Mouse (Mus musculus): ENCODE results near the gene Acsbg1. TPM values are rescaled to one million over a fixed set of nuclear protein-coding genes. Genes with fewer than 3 reads are reported as not detected.
A peak's percentile ranks its signal among the peaks of the same experiment; 100 is the strongest.
"Not testable (repeated sequence)": the region's sequence is repeated elsewhere in the genome, so short reads cannot be mapped to it uniquely, and the experiment has no call there.

Gene Acsbg1
- polyA plus RNA-seq, 1 experiment from 2014 or later: 2.9 TPM

GRCm38 (mm10) chr9:54614182-54614850, 47.4 kb downstream of the Acsbg1 start:
- Histone ChIP-seq H3K27me3 (replicated peaks; ENCODE audit: control insufficient read depth, insufficient read depth, low read length) (no peaks in the 10 kb centered on the region), H3K9ac (ENCODE audit: low read depth, low read length) (no peak overlapping the region), H3K9me3 (ENCODE audit: control insufficient read depth, low read length) (no peaks in the 10 kb centered on the region), H3K4me3 (ENCODE audit: low read depth, low read length) (no peak overlapping the region), H3K36me3 (ENCODE audit: control insufficient read depth, insufficient read depth, low read length) (no peaks in the 10 kb centered on the region), H3K4me2 (ENCODE audit: low read depth, low read length) (no peak overlapping the region), H3K4me1 (ENCODE audit: control insufficient read depth, insufficient read depth, low read length) (no peaks in the 10 kb centered on the region), H3K27ac (replicated peaks; ENCODE audit: low read depth, low read length) (no peak overlapping the region)
- ATAC-seq (ENCODE audit: low read depth) (peak; percentile 57; the same call in 1 of the 2 replicates), DNase-seq (ENCODE audit: low spot score) (peak; percentile 61)
- 70% methylated on average over 13 of the region's 13 CpGs for WGBS

DNA sequence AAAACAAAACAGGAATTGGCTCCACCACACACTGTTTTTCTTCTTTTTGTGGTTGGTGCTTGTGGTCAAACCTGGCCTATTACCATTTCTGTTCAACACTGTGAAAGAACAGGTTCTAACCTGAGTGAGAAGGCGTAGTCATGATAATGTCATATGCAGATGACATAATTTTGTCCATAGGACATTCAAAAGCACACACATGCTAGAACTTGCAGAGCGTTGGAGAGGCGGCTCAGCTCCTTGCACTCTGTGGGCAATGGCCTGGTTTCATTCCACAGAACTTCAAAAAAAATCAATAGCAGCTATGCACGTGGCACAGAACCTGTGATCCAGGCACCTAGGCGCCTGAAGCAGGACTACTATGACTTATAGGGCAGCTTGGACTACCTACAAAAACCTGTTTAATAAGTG, 48.9 kb downstream of the Acsbg1 start:
- Histone ChIP-seq H3K9me3 (ENCODE audit: control insufficient read depth, low read length) (no peaks in the 10 kb centered on the region), H3K27ac (replicated peaks; ENCODE audit: low read depth, low read length) (no peak overlapping the region), H3K36me3 (ENCODE audit: control insufficient read depth, insufficient read depth, low read length) (no peaks in the 10 kb centered on the region), H3K4me1 (ENCODE audit: control insufficient read depth, insufficient read depth, low read length) (no peaks in the 10 kb centered on the region), H3K4me3 (ENCODE audit: low read depth, low read length) (no peak overlapping the region), H3K9ac (ENCODE audit: low read depth, low read length) (no peak overlapping the region), H3K4me2 (ENCODE audit: low read depth, low read length) (no peak overlapping the region), H3K27me3 (replicated peaks; ENCODE audit: control insufficient read depth, insufficient read depth, low read length) (no peaks in the 10 kb centered on the region)
- 77% methylated on average over 5 of the region's 5 CpGs for WGBS
- ATAC-seq (ENCODE audit: low read depth) (no peak), DNase-seq (ENCODE audit: low spot score) (peak; percentile 16)

DNA sequence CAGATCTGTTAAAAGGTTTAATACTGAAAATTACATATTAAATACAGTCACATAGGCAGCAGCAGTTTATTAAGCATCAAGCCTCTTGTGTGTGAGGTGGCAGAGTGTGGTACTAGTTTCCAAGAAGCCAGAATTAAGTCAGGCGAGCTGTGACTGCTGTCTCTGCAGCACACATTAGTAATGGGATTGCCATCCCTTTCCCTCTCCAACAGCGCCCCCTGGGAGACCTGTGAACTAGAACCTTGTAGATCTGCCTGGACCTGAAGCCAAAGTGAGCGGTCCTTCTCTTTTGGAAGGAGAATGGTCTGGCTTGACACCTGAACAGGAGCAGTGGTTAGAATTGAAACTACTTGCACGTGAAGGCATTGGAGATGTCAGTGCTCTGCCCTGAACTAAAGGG, 56.8 kb downstream of the Acsbg1 start:
- H3K9ac ChIP-seq (ENCODE audit: low read depth, low read length): no peak overlapping the region
- H3K27me3 ChIP-seq (replicated peaks; ENCODE audit: control insufficient read depth, insufficient read depth, low read length): no peaks in the 10 kb centered on the region
- ATAC-seq (ENCODE audit: low read depth): no peak
- H3K4me1 ChIP-seq (ENCODE audit: control insufficient read depth, insufficient read depth, low read length): no peaks in the 10 kb centered on the region
- no peak overlapping the region for H3K4me3 ChIP-seq (ENCODE audit: low read depth, low read length)
- WGBS: 53% methylated on average over 4 of the region's 4 CpGs
- no peak overlapping the region for H3K4me2 ChIP-seq (ENCODE audit: low read depth, low read length)
- peak; percentile 55 for DNase-seq (ENCODE audit: low spot score)
- H3K36me3 ChIP-seq (ENCODE audit: control insufficient read depth, insufficient read depth, low read length): peaks cover 49% of the 10 kb centered on the region
- H3K27ac ChIP-seq (replicated peaks; ENCODE audit: low read depth, low read length): no peak overlapping the region
- no peaks in the 10 kb centered on the region for H3K9me3 ChIP-seq (ENCODE audit: control insufficient read depth, low read length)

GRCm38 (mm10) chr9:54604131-54604654, 57.5 kb downstream of the Acsbg1 start:
- Histone ChIP-seq H3K9ac (ENCODE audit: low read depth, low read length) (no peak overlapping the region), H3K9me3 (ENCODE audit: control insufficient read depth, low read length) (no peaks in the 10 kb centered on the region), H3K27me3 (replicated peaks; ENCODE audit: control insufficient read depth, insufficient read depth, low read length) (no peaks in the 10 kb centered on the region), H3K4me3 (ENCODE audit: low read depth, low read length) (no peak overlapping the region), H3K4me2 (ENCODE audit: low read depth, low read length) (no peak overlapping the region), H3K36me3 (ENCODE audit: control insufficient read depth, insufficient read depth, low read length) (peaks cover 56% of the 10 kb centered on the region), H3K27ac (replicated peaks; ENCODE audit: low read depth, low read length) (no peak overlapping the region), H3K4me1 (ENCODE audit: control insufficient read depth, insufficient read depth, low read length) (no peaks in the 10 kb centered on the region)
- 74% methylated on average over 5 of the region's 5 CpGs for WGBS
- ATAC-seq (ENCODE audit: low read depth): no peak
- DNase-seq (ENCODE audit: low spot score): no peak

GRCm38 (mm10) chr9:54602916-54603315, 58.8 kb downstream of the Acsbg1 start:
- Histone ChIP-seq H3K27me3 (replicated peaks; ENCODE audit: control insufficient read depth, insufficient read depth, low read length) (no peaks in the 10 kb centered on the region), H3K36me3 (ENCODE audit: control insufficient read depth, insufficient read depth, low read length) (peaks cover 68% of the 10 kb centered on the region), H3K4me1 (ENCODE audit: control insufficient read depth, insufficient read depth, low read length) (no peaks in the 10 kb centered on the region), H3K4me2 (ENCODE audit: low read depth, low read length) (no peak overlapping the region), H3K9ac (ENCODE audit: low read depth, low read length) (no peak overlapping the region), H3K4me3 (ENCODE audit: low read depth, low read length) (no peak overlapping the region), H3K9me3 (ENCODE audit: control insufficient read depth, low read length) (no peaks in the 10 kb centered on the region), H3K27ac (replicated peaks; ENCODE audit: low read depth, low read length) (no peak overlapping the region)
- ATAC-seq (ENCODE audit: low read depth) (no peak), DNase-seq (ENCODE audit: low spot score) (no peak)
- WGBS: 89% methylated on average over 7 of the region's 7 CpGs

DNA sequence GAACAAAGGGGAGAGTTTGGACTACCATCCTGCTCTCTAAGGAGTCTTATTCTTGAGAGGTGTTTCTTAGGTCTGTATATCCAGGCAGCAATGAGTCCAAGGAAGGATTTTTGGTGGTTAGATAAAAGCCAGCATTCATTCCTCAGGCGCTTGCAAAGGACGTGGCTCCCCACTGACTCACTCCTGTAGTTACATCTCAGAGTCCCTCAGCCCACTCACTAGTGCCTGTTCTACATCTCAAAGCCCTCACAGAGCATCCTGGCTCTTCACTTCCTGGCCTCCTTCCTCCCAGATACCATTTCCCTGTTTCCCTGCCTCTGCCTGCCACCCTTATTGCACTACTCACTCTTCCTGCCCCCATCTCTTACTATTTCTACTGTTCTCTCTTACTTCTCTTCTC, 59.3 kb downstream of the Acsbg1 start:
- Histone ChIP-seq H3K36me3 (ENCODE audit: control insufficient read depth, insufficient read depth, low read length) (peaks cover 74% of the 10 kb centered on the region), H3K4me3 (ENCODE audit: low read depth, low read length) (no peak overlapping the region), H3K27ac (replicated peaks; ENCODE audit: low read depth, low read length) (no peak overlapping the region), H3K9ac (ENCODE audit: low read depth, low read length) (no peak overlapping the region), H3K27me3 (replicated peaks; ENCODE audit: control insufficient read depth, insufficient read depth, low read length) (no peaks in the 10 kb centered on the region), H3K9me3 (ENCODE audit: control insufficient read depth, low read length) (no peaks in the 10 kb centered on the region), H3K4me2 (ENCODE audit: low read depth, low read length) (no peak overlapping the region), H3K4me1 (ENCODE audit: control insufficient read depth, insufficient read depth, low read length) (no peaks in the 10 kb centered on the region)
- DNase-seq (ENCODE audit: low spot score): no peak
- WGBS: 89% methylated on average over 2 of the region's 2 CpGs
- ATAC-seq (ENCODE audit: low read depth): no peak

GRCm38 (mm10) chr9:54596752-54597465, 64.8 kb downstream of the Acsbg1 start:
- no peak overlapping the region for H3K4me3 ChIP-seq (ENCODE audit: low read depth, low read length)
- H3K9ac ChIP-seq (ENCODE audit: low read depth, low read length): no peak overlapping the region
- DNase-seq (ENCODE audit: low spot score) (no peak), ATAC-seq (ENCODE audit: low read depth) (no peak)
- no peaks in the 10 kb centered on the region for H3K27me3 ChIP-seq (replicated peaks; ENCODE audit: control insufficient read depth, insufficient read depth, low read length)
- H3K9me3 ChIP-seq (ENCODE audit: control insufficient read depth, low read length): no peaks in the 10 kb centered on the region
- 94% methylated on average over 15 of the region's 15 CpGs for WGBS
- no peak overlapping the region for H3K4me2 ChIP-seq (ENCODE audit: low read depth, low read length)
- H3K4me1 ChIP-seq (ENCODE audit: control insufficient read depth, insufficient read depth, low read length): no peaks in the 10 kb centered on the region
- H3K36me3 ChIP-seq (ENCODE audit: control insufficient read depth, insufficient read depth, low read length): peaks cover 91% of the 10 kb centered on the region
- no peak overlapping the region for H3K27ac ChIP-seq (replicated peaks; ENCODE audit: low read depth, low read length)

DNA sequence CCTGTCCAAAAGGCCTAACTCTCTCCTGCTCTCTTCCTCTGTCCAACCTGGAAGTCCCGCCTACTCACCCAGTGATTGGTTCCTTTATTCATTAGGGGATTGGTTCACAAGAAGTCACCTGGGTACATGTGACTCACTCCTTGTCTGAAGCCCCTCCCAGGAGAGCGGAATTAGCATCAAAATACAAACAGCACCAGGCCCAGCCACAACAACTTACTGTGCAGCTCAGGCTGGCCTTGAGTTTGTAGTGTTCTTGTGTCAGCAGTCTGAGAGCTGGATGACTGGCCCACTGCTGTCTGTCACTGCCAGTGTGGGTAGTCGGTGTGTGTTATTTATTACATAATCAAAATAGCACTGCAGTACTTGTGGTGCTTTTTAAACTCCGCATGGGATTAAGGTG, 68.0 kb downstream of the Acsbg1 start:
- not testable (repeated sequence) for ATAC-seq (ENCODE audit: low read depth); H3K27me3 ChIP-seq (replicated peaks; ENCODE audit: control insufficient read depth, insufficient read depth, low read length); H3K4me1 ChIP-seq (ENCODE audit: control insufficient read depth, insufficient read depth, low read length); H3K9ac ChIP-seq (ENCODE audit: low read depth, low read length); H3K4me2 ChIP-seq (ENCODE audit: low read depth, low read length); H3K27ac ChIP-seq (replicated peaks; ENCODE audit: low read depth, low read length); H3K9me3 ChIP-seq (ENCODE audit: control insufficient read depth, low read length); DNase-seq (ENCODE audit: low spot score); H3K4me3 ChIP-seq (ENCODE audit: low read depth, low read length)
- H3K36me3 ChIP-seq (ENCODE audit: control insufficient read depth, insufficient read depth, low read length): peaks cover 80% of the 10 kb centered on the region
- WGBS: 83% methylated on average over 4 of the region's 4 CpGs

Data from embryonic facial prominence, embryonic 14.5 days (tissue).